1 mouse cellular context compared by ENCODE assay signal in the genomic region with DNA sequence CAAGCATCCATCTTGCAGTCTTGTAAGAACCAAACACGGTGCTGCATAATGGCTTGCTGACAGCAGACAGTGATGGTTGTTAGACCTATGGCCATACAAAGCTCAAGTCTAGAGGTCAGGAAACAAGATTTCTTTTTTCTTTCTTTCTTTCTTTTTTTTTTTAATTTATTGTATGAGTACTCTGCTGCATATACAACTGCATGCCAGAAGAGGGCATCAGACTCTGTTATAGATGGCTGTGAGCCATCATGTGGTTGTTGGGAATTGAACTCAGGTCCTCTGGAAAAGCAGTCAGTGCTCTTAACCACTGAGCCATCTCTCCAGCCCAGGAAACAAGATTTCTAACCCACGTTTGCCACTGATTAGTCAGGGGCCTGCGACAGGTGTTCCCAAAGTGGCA.
A peak's percentile ranks its signal among the peaks of the same experiment; 100 is the strongest.
TF ChIP-seq lines count a peak whose summit lies in the region.

No protein-coding gene starts in this region.

TF ChIP-seq in MEL, 35 proteins besides CTCF, POLR2A, EP300 and RAD21:
- TF ChIP-seq NRF1 (IDR thresholded peaks at IDR 0.05; ENCODE audit: insufficient read depth, low read depth, low read length, poor library complexity, severe bottlenecking), result no peak
- no peak for TF ChIP-seq MYB (IDR thresholded peaks at IDR 0.05; ENCODE audit: low read depth, low read length)
- no peak for TF ChIP-seq USF2 (IDR thresholded peaks at IDR 0.05; ENCODE audit: borderline replicate concordance in 1 of 2, insufficient read depth in 1 of 2, low read depth in 1 of 2, low read length in 2 of 2)
- TF ChIP-seq KAT2A (conservative IDR thresholded peaks at IDR 0.05; ENCODE audit: low read depth, low read length), result no peak
- TF ChIP-seq CHD2 (IDR thresholded peaks at IDR 0.05; ENCODE audit: low read length), result no peak
- peak; percentile 66 for TF ChIP-seq SMC3 (IDR thresholded peaks at IDR 0.05; ENCODE audit: low read depth, low read length)
- peak; percentile 5; the same call in 1 of the 2 replicates for TF ChIP-seq ZC3H11A (IDR thresholded peaks at IDR 0.05; ENCODE audit: low read depth, low read length)
- no peak for TF ChIP-seq CHD1 (IDR thresholded peaks at IDR 0.05; ENCODE audit: low read depth, low read length)
- no peak for TF ChIP-seq BHLHE40 (IDR thresholded peaks at IDR 0.05; ENCODE audit: borderline replicate concordance, low read depth, low read length)
- peak; percentile 71 for TF ChIP-seq ZNF384 (IDR thresholded peaks at IDR 0.05; ENCODE audit: low read depth, low read length)
- TF ChIP-seq USF1 (IDR thresholded peaks at IDR 0.05; ENCODE audit: low read depth, low read length), result no peak
- TF ChIP-seq GATA1 (IDR thresholded peaks at IDR 0.05; ENCODE audit: low read depth, low read length), result no peak
- no peak for TF ChIP-seq MYC (IDR thresholded peaks at IDR 0.05; ENCODE audit: low read depth, low read length)
- TF ChIP-seq E2F4 (IDR thresholded peaks at IDR 0.05; ENCODE audit: borderline replicate concordance, low read depth, low read length), result no peak
